Mouse (Mus musculus) embryo, embryonic 10.5 days (tissue): ENCODE results near the gene Gm43517.
A peak's percentile ranks its signal among the peaks of the same experiment; 100 is the strongest.

ENCODE experiments used
- DNase-seq: peaks from one replicate; pipeline ENCODE4 v3.0.0-alpha.2; 2015; ENCODE audit warnings: low spot score

Gene Gm43517

DNA sequence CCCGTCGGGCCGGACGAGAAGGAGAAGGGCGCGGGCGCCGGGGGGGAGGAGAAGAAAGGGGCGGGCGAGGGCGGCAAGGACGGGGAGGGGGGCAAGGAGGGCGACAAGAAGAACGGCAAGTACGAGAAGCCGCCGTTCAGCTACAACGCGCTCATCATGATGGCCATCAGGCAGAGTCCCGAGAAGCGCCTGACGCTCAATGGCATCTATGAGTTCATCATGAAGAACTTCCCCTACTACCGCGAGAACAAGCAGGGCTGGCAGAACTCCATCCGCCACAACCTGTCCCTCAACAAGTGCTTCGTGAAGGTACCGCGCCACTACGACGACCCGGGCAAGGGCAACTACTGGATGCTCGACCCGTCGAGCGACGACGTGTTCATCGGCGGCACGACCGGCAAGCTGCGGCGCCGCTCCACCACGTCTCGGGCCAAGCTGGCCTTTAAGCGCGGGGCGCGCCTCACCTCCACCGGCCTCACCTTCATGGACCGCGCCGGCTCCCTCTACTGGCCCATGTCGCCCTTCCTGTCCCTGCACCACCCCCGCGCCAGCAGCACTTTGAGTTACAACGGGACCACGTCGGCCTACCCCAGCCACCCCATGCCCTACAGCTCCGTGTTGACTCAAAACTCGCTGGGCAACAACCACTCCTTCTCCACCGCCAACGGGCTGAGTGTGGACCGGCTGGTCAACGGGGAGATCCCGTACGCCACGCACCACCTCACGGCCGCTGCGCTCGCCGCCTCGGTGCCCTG, at the start of gene Gm43517:
Gm43517 (plus strand) TSS at position 299 of the 755 bp plus-strand sequence.
- peak; percentile 45 for DNase-seq

DNA sequence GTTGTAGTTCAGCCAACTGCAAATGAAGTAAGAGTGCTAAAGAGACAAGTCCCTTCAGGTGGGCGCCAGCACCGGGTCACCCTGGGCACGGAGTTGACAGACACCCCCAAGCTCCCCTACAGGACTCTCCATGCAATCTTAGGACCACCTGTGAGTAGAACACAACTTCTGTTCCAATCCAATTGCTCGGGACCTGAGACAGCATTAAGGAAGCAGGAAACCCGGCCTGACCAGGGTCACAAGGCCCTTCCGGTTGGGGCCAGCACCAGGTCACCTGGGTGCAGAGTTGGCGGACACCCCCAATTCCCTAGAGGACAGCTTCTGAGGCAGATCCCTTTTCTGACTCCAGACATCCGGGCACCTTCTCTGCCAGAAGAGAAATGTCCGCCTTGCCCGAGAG, 35.3 kb upstream of the Gm43517 start:
- no peak for DNase-seq

DNA sequence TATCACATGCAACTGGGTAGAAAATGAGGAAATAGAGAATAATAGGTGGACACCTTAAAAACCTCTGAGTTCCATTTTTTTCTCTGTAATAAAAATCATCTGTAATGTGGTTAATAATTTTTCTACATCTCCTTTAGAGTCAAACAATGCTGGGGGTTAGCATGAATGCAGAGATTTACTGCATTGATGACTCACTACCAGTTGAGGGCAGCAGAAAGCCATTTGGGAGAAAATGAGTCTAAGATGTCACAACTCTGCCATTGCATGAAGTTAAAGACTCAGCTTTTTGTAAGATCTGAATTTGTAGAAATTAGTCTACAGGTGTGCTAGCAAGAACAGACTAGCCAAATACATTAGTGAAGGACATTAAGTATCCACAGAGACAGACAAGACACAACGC, 16.0 kb upstream of the Gm43517 start:
- DNase-seq, result peak; percentile 47

DNA sequence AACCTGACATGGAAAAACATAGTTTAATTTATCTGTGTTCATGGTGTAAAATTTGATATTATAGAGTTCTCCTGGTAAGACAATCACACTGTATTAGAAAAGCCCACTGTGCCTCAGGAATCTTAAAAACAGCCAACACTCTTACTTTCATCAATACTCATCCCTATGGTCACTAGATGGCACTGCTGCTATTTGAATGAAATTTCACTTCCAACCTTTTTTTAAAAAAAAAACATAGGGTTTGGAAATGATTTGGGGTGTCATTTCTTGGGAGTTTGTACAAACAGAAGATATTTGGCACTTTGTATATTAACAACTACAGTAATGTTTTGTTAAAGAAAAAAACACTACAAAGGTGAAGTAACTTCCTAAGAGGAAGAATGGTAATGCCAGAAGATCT, 12.8 kb upstream of the Gm43517 start:
- DNase-seq, result peak; percentile 78

DNA sequence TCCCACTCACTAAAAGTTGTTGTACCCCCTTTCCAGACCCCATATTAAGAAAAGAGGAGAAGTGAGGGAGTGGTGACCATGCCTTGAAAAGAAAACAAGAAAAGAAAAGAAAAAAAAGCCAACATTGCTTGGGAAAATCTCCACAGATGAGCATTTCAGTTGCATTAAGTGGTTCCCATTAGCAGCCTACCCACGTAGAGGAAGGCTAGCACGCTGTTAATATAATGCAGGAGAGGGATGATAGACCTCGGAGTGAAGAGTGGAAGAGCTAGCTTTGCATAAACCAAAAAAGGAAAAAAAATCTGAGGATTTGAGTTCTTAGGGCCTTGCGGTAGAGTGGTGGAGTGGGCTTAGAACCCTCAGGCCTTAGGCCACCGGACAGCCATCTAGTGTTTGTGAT, 11.8 kb upstream of the Gm43517 start:
- peak; percentile 18 for DNase-seq

DNA sequence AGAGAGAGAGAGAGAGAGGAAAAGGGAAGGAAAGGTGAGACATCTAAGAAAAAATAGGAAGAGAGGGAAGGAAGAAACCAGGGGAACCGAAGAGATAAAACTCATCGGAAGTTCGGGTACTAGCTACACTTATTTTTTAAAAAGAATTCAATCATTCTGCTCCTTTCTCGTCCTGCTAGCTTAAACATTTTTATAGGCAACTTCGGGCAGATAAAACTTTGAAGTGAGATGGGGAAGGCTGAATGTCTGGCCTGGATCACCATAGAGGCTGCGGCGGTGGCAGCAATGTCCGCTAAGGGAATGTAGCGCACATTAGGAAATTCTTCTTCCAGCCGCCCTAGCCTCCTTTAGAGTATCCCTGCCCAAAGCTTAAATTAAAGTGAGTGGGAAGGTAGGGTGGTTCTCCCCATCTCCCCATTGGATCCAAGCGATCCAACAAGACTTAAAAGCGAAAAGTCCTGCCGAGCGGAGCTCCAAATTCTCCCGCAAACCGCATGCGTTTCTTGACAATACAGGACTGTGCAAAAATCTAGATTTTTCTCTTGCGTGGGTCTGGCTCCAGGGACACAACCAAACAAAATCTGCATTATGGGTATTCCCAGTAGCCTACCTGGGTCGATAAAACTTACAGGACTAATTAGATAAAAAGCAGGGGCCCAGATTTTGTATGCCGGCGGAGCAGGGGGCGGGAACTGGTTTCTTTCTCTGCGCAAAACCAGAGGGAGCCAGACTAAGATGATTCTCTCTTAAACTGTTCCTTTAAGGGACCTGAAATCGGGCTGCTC, 11.0 kb upstream of the Gm43517 start:
- peak; percentile 67 for DNase-seq

DNA sequence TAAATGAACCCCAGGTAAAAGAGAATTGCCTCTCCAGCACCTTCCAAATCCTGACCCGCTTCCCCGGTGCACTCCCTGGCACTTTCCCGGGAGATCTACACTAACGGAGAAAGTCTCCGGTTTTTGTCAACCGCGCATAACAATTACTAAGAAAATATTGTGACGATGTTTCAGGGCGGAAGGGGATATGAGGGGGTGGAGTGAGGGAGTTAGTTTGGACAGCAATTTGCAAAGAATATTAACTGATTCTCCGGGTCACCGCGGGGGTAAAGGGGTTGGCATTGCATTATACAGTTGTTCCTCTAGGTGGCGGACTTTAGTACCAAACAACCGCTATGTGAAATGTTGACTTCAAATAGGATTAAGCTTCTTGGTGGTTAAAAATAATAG, 10.4 kb upstream of the Gm43517 start:
- DNase-seq, result peak; percentile 81

DNA sequence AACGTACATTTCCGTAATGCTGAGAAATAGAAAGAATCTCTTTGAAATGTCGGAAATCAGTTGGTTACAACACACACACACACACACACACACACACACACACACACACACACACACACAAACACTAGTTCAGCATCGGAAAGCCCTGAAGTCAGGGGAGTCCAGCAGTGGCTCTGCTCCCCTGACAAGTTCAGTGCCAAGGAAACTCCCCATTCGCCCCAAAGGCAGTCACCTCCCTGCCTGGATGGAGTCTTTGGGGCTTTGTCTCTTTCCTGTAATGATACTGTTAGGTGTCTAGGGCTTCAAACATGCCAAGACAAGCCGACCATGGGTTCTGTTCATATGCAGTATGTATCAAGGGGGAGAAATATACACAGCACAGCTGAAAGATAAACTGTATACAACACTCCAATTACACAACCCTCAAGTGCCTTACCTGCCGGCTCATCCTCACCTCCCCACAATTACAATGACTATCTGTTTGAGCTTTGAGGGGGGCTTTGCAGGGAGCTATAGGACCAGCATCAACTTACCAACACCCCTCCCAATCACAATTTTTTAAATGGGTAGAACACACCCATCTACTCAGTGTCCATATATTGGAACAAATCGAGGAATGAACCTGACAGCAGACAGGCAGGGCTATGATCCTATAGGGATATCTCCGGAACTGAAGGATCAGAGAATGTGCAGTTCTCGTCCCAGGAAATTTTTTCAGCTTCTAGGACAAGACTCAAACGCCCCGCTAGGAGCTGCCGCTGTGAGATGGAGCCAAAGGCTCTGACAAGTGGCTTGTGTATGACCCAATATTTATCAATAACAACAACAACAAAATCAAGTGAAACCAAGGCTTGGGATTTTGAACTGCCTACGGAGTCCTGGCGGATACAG, 9.3 kb upstream of the Gm43517 start:
- DNase-seq, result peak; percentile 43

DNA sequence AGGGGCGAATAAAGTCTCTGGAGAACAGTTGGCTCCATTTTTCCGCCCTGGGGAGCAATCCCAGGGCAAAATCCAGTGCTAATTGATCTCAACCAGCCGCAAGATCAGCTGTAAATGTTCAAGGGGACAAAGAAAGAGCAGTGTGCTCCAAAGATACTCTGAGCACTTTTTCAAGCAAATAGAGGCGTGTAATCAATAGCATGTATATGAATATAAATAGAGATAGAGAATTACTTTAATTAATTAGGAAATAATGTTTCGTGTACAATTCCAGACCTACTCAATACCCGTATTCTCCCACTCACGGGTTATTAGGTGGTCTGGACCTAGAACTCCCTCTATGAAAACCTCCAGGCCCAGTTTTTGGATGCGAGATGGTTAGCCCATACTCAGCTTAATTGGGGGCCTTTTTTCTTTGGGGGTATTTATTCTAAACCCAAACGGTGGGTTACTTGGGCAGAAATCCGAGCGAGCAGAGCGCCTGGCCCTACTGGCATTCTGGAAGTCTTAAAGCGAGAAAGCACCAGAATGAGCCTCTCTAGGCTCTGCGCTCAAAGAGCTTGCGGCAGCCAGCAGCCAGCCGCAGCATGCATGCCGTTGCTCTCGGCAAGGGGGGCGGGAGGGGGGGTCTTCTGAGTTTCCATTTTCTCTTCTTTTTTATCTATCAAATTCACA, 8.5 kb upstream of the Gm43517 start:
- DNase-seq, result peak; percentile 48

DNA sequence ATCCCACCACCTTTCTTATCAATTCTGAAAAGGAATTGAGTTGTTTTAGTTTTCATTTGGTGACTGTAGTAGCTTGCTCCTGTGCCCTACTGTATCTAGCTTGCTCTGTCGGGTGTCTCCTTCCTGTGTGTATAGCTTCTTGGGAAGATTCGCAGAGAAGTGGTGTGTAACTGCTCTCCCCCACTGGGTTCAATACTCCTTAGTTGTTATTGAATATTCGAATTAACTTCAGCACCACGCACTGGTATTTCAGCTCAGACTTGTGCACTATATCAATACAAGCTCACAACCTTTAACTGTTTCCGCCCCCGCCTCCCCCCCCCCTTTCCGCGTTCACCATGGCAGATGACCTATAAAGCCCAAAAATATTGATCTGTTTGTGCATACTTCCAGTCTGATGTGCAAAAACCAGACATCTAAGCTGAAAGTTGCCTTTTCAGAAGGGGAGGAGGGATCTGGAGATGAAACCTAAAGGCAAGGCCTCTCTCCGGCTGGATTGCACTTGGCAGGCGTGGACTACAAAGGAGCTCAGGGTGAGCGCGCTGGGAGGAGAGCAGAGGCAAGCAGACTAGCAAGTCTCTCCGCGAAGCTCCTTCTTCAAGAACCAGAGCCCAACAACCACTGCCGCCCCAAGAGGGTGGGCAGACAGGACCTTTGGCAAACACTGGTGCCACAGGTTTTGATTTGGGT, 7.5 kb upstream of the Gm43517 start:
- DNase-seq, result peak; percentile 68

DNA sequence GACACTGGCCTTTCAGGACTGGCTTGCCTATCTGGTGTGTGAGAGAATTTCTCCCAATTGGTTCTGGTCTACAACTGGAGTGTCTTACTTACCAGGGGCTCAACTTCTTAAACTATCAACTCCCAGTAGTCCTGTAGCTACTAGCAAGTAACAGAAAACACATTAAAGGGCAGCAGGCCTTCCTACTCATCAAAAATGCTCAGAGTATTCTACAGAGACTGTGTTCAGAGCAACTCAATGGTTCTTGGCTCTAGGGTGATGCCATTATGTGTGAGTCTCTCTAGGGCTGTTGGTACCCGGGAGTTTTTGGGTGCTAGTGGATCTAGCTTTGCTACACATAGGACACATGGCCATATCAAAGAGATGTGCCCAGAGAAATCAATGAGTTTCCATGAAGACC, 6.1 kb upstream of the Gm43517 start:
- DNase-seq, result peak; percentile 43

DNA sequence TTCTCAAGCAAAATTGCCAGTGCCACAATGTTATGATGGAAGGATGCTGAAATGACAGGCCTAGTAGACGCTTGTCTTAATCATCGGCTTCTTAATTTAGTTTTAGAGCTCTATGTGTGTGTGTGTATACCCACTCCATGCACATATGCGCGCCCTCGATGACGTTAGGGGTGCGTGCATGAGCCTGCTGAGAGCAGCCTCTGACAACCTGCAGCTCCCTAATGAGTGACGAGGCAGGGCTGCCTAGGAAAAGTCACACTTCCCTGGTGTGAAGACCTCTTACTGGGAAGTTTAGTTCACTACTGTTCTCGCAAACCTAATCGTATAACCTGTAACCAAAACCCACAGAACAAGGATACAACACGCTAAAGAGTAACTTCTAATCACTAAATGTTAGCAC, 5.5 kb upstream of the Gm43517 start:
- DNase-seq, result no peak

DNA sequence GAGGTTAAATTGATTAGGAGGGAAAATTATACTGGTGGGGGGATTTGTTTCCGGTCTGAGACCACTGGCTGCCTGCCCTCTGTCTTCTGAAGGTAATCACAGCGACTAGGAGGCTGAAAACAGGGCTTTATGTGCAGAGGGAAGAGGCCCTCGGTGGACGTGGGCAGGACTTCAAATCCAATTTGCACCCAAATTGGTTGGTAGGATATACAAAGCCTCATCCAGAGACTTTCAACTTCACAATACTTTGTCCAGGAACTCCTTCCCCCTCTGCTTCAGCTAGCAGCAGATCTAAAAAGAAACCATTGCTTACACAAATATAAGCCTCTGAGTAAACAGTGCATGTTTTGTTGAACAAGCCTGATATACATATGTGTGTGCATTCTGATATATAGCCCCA, 4.5 kb upstream of the Gm43517 start:
- peak; percentile 45 for DNase-seq

DNA sequence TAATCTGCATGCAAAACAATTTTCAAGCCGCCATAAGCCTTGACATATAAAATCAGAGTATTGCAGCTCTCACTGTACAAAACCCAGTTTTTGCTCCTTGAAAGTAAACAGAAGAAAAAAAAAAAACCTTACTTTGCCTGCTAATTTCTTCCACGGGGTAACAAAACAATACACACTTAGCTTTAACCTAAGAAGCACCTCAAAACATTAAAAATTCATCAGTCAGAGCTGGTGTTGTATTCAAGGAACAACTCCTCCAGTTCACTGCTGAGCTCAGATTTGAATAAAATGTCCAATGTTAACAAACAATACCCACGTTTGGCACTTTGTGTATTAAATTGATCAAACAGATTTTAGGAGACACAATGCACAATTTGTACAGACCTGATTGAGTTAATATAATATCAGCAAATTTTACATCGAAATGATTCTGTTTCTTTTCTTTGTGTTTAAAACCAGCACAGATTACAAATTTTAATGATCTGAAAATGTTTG, 3.9 kb upstream of the Gm43517 start:
- DNase-seq, result no peak

DNA sequence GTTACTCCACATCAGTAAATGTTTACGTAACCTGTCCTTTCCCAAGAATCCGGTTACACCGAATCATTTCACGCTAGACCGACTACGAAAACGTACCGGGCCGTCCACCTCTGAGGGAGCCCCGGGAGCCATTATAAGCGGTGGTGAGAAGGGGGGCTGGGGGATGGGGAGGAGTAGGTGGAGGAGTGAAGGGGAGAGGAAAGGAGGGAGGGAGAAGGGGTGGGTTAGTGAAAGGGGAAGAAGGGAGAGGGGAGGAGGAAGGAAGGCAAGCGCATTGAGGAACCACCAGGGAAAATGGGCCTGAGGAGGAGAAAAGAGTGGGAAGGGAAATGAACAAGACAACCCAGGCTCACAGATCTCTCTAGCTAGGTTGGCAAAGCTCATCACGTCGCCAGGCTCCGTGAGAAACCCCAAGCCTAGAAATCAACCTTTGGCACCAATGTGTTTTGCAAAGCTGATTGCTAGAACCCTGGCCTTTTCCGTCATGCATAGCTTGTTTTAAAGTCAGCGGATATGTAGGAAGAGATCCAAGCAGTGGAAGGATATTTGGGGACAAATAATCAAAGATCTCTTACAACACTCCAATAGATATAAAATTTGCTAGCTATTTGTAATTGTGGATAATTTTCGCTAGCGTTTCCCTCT, 3.1 kb upstream of the Gm43517 start:
- DNase-seq, result peak; percentile 72

DNA sequence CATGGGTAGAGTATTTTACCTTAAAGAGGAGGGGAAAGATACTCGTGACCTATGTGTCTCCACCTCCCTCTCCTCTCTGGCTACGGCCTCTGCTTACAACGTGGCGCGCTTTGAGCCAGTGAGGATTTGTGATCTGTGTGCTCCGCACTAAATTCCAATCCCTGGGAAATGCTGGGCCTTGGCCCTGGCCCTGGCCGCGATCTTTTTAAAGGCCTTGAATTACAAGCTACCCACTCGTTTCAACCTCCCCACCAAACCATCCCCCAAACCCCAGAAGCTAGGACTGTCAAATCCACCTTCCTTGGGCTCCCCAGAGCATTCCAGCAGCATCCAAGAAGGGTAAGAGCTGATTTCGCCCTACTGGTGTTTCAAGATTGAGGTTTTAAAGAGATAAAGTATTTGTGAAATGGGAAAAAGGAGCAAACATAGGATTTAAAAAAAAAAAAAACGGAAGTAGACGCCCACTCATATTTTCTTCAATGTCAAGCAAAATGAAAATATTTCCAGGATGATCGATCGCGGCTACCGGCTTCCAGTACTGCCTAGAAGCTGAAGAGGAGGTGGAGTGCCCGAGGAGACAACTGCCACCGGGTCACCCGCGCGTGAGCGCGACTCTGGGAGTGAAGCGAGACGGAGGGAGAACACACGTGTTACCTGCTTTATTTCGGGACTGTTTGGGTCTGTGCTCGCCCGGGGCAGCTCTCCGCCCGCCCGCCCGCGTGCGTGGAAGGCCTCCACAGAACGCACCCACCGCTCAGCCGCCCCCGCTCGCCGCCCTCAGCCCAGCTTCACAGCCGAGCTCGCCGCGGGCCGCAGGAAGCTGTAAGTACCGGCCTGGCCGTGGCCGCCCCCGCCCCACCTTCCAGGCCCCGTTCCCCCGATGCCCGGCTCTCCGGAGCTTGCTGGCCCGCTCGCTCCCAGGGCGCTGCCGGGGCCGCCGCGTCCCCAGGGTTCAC, 2.1 kb upstream of the Gm43517 start, which contains the start of gene Foxg1:
Foxg1 (plus strand) TSS at position 96 of the 956 bp plus-strand sequence.
- DNase-seq, result peak; percentile 66

DNA sequence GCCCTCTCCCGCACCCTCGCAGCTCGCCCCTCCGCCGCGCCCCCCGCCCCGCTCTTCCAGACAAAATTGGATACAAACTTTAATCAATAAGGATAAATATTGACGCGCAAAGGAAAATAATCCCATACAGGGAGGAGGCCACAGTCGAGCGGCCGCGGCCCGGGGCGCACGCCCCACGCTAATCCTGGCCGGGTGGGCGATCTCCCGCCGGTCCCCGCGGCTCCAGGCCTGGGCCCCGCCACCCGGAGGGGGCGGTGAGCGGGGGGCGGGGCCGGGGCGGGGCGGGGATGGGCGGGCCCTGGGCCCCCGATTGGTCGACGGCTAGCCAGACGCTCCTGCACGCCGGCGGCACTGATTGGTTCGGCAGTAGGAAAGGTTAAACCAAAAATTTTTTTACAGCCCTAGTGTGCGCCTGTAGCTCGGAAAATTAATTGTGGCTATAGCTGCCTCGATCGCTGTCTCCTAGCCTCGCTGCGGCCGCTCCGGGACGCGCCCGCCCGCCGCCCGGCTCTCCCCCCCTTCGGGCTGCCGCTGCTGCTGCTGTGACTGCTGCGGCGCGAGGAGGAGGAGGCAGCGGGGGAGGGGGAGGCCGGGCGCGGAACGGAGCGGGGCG, 1.3 kb upstream of the Gm43517 start:
- peak; percentile 75 for DNase-seq

DNA sequence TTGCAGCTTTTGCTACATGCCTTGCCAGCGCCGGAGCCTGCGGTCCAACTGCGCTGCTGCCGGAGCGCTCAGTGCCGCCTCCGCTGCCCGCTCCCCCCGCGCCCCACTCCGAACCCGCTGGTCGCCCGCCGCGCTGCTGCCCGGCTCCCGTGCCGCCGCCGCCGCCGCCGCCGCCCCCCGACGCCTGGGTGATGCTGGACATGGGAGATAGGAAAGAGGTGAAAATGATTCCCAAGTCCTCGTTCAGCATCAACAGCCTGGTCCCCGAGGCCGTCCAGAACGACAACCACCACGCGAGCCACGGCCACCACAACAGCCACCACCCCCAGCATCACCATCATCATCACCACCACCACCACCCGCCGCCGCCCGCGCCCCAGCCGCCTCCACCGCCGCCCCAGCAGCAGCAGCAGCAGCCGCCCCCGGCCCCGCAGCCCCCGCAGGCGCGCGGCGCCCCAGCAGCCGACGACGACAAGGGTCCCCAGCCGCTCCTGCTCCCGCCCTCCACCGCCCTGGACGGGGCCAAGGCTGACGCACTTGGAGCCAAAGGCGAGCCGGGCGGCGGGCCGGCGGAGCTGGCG, 589 bp upstream of the Gm43517 start:
- peak; percentile 28 for DNase-seq

DNA sequence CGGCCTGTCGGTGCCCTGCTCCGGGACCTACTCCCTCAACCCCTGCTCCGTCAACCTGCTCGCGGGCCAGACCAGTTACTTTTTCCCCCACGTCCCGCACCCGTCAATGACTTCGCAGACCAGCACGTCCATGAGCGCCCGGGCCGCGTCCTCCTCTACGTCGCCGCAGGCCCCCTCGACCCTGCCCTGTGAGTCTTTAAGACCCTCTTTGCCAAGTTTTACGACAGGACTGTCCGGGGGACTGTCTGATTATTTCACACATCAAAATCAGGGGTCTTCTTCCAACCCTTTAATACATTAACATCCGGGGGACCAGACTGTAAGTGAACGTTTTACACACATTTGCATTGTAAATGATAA, 637 bp downstream of the Gm43517 start:
- peak; percentile 54 for DNase-seq
